Mouse (Mus musculus) forebrain, postnatal 0 days (tissue): Measurements from ENCODE around the gene Xirp1. TPM values are rescaled to one million over a fixed set of nuclear protein-coding genes. Genes with fewer than 3 reads are reported as not detected.

ENCODE experiments used
- ATAC-seq: fragments of 200-750 bp; cut with Nextera tagmentation; 2 replicates; pipeline ENCODE4 v1.8.0; 2017; ENCODE audit warnings: mild to moderate bottlenecking, moderate library complexity
- DNase-seq: peaks from one replicate; pipeline ENCODE4 v3.0.0-alpha.2; 2015
- H3K27ac ChIP-seq: fragments of 300-500 bp; sonication (generic); 2 replicates; pipeline ENCODE4 v1.5.1; 2014; ENCODE audit warnings: low read depth, mild to moderate bottlenecking, antibody characterized with exemption, low read length, moderate library complexity, mixed read lengths
- H3K27me3 ChIP-seq: fragments of 300-500 bp; sonication (generic); 2 replicates; pipeline ENCODE4 v1.6.1; 2014; ENCODE audit warnings: mild to moderate bottlenecking, low read length, mixed read lengths; ENCODE audit not compliant: insufficient read depth
- H3K36me3 ChIP-seq: fragments of 300-500 bp; sonication (generic); 2 replicates; pipeline ENCODE4 v1.6.1; 2014; ENCODE audit warnings: mild to moderate bottlenecking, moderate library complexity; ENCODE audit not compliant: insufficient read depth
- H3K4me1 ChIP-seq: fragments of 300-500 bp; sonication (generic); 2 replicates; pipeline ENCODE4 v1.6.1; 2014; ENCODE audit warnings: antibody characterized with exemption; ENCODE audit not compliant: insufficient read depth
- H3K4me2 ChIP-seq: fragments of 300-500 bp; sonication (generic); 2 replicates; pipeline ENCODE4 v1.6.1; 2014; ENCODE audit warnings: low read depth, mild to moderate bottlenecking, moderate library complexity
- H3K4me3 ChIP-seq: fragments of 300-500 bp; sonication (generic); 2 replicates; pipeline ENCODE4 v1.5.1; 2014; ENCODE audit warnings: low read depth, low read length, mixed read lengths
- H3K9ac ChIP-seq: fragments of 300-500 bp; sonication (generic); 2 replicates; pipeline ENCODE4 v1.6.1; 2014; ENCODE audit warnings: mild to moderate bottlenecking
- H3K9me3 ChIP-seq: fragments of 300-500 bp; sonication (generic); 2 replicates; pipeline ENCODE4 v1.6.1; 2016; ENCODE audit warnings: low read length
- CTCF ChIP-seq: sonication (generic); IDR thresholded peaks from 2 replicates; pipeline ENCODE4 v1.5.1; 2016; ENCODE audit warnings: antibody characterized with exemption, control low read depth, low read depth
- WGBS: fragments of 180-500 bp; shearing (Covaris S2); extraction: QIAGEN DNeasy Blood & Tissue Kit; methylation state at CpG from one replicate; pipeline ENCODE4 v1.1.7; 2014; 5-methylcytosine and 5-hydroxymethylcytosine counted together
- polyA plus RNA-seq: library from polyadenylated mRNA; unstranded; fragments of >200 nt; fragmentation: Nextera tagmentation; extraction: Ambion mirVana; gene quantifications from 2 replicates; pipeline ENCODE4 v1.2.1, GENCODE M21; 2015
- total RNA-seq: library from RNA; depleted of rRNA; stranded (reverse); fragments of >200 nt; gene quantifications from 2 replicates; pipeline ENCODE4 v1.2.3, GENCODE M21; 2014; rRNA removed

Gene Xirp1
- total RNA-seq, result not detected in 2 replicates
- not detected in 2 replicates for polyA plus RNA-seq

DNA sequence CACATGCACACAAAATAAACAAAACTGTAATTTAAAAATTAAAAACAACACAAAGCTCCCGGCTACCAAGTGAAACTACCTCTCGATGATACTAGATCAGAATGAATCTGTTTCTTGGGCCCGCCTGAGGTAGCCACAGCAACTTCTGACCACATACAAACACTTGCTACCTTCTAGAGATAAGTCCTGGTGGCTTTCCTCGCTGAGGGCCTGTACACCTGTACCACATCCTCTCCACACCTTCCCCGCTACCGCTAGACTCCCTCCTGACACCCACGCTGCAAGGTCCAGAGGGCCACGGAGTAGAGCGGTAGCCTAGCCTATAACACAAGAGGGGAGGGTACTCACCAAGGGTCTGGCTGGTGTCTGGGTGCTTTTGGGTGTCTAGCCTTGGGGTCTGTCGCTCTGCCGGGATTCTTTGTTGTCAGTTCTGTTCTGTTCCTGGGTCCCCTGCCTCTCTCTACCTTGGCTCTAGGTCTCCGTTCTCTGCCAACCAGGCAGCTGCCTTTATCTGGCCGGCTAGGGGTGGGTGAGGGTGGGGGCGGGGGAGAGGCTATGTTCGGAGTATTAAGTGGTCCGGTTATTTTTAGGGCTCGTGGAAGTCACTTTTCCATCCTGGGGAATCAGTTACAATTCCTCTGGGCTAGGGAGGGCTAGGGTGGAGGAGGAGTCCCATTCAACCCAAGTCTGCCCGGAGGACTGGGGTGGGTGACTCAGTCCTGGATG is at the start of gene Xirp1:
Gene Xirp1, minus strand, starts transcription at position 513 of the 726 bp plus-strand sequence.
- H3K27me3 ChIP-seq, result no peaks in the 10 kb centered on the region
- H3K4me3 ChIP-seq, result no peak within 1 kb of the TSS
- H3K36me3 ChIP-seq, result no peaks in the 10 kb centered on the region
- H3K4me1 ChIP-seq, result peaks cover 3% of the 10 kb centered on the region; the same call in 1 of the 2 replicates
- H3K27ac ChIP-seq, result no peak within 1 kb of the TSS
- H3K9me3 ChIP-seq, result no peaks in the 10 kb centered on the region
- ATAC-seq (no peak), DNase-seq (no peak)
- no peak within 1 kb of the TSS for H3K9ac ChIP-seq
- no peak for TF ChIP-seq CTCF
- H3K4me2 ChIP-seq, result no peak within 1 kb of the TSS
- WGBS, result 85% methylated on average over 18 of the region's 18 CpGs

DNA sequence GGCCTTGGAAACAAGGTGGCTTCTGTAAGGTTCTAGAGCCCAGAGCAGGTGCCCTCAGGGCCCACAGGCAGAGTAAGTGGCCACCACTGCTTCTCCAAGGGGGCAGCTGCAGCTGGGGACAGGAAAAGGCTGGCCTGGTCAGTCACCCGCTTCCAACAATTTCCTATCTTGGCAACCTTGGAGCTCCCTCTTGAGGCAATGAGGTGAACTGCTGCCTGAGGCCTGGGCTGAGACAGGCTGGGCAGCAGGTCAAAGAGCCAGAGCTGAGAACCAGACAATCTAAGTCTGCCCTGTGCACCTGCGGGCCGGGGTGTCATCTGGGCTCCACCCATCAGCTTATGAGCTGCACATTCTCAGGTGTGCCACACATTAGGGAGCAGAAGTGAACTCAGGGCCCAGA is 49.8 kb upstream of the Xirp1 start:
- TF ChIP-seq CTCF, result peak; percentile 84
- Histone ChIP-seq H3K9ac (no peak overlapping the region), H3K27me3 (no peaks in the 10 kb centered on the region), H3K4me2 (no peak overlapping the region), H3K4me1 (no peaks in the 10 kb centered on the region), H3K4me3 (no peak overlapping the region), H3K36me3 (no peaks in the 10 kb centered on the region), H3K27ac (no peak overlapping the region), H3K9me3 (no peaks in the 10 kb centered on the region)
- no peak for ATAC-seq
- peak; percentile 66 for DNase-seq
- 25% methylated on average over 3 of the region's 3 CpGs for WGBS

DNA sequence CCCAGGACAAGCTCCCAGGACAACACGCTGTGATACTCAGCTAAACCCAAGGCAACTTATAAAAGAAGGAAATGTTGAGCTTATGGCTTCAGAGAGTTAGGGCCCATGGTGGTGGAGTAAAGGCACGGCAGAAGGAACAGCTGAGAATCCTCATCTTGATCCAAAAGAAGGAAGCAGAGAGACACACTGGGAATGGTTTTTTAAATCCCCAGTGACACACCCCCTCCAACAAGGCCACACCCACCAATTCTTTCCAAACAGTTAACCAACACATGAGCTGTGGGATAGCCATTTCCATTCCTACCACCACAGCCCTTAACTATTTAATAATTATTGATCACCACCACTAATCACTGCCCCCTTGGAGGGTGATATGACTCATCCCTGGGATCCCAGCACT is 47.9 kb upstream of the Xirp1 start:
- Histone ChIP-seq H3K4me3 (no peak overlapping the region), H3K27me3 (no peaks in the 10 kb centered on the region), H3K9ac (no peak overlapping the region), H3K9me3 (no peaks in the 10 kb centered on the region), H3K27ac (no peak overlapping the region), H3K36me3 (no peaks in the 10 kb centered on the region), H3K4me2 (no peak overlapping the region), H3K4me1 (no peaks in the 10 kb centered on the region)
- TF ChIP-seq CTCF, result no peak
- ATAC-seq (no peak), DNase-seq (no peak)
- 78% methylated on average over 2 of the region's 2 CpGs for WGBS

DNA sequence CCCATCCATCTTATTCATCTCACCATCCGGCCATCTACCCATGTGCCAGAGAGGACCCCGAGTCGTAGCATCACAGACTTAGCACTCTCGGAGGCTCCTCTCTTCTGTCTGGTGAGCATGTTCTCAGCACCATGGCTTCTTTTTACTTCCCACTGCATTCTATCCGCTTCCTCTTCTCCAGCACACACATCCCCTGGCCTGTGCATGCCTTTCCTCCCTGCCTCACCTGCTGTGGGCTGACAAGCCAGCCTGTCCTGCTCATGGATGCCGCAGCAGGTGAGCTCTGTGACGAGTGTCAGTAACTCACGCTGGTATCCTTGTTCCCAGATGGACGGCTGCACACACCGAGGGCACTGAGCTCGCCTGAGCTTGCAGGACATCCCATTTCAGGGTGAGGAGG is 46.4 kb upstream of the Xirp1 start, which contains the start of gene Cx3cr1:
Gene Cx3cr1, minus strand, starts transcription at position 101 of the 400 bp plus-strand sequence.
- Histone ChIP-seq H3K9me3 (no peaks in the 10 kb centered on the region), H3K9ac (no peak within 1 kb of the TSS), H3K27me3 (no peaks in the 10 kb centered on the region), H3K27ac (no peak within 1 kb of the TSS), H3K4me2 (no peak within 1 kb of the TSS), H3K4me1 (no peaks in the 10 kb centered on the region), H3K4me3 (no peak within 1 kb of the TSS), H3K36me3 (no peaks in the 10 kb centered on the region)
- DNase-seq, result no peak
- WGBS, result 87% methylated on average over 11 of the region's 11 CpGs
- ATAC-seq, result no peak
- no peak for TF ChIP-seq CTCF

DNA sequence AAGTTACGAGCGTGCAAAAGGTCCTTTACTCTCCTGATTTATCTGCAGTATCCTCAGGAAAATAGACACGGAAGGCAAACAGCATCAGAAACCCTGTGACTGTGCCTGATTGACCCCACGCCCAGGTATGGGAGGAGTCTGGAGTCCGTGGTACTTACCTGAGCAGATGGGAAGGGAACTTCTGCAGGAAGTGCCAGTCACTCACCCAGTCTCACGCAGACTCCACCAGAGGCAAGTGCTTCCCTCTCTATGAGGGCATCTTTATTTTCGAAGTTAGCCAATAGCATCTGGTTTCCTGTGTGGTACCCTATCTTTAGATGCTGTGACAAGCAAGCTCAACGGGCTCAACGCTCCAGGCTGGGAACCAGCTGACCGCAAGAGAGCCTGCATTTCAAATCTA is 44.6 kb upstream of the Xirp1 start:
- no peak for DNase-seq
- ATAC-seq, result no peak
- 69% methylated on average over 10 of the region's 10 CpGs for WGBS
- H3K27me3 ChIP-seq, result no peaks in the 10 kb centered on the region
- H3K4me2 ChIP-seq, result no peak overlapping the region
- H3K4me3 ChIP-seq, result no peak overlapping the region
- H3K36me3 ChIP-seq, result no peaks in the 10 kb centered on the region
- H3K4me1 ChIP-seq, result no peaks in the 10 kb centered on the region
- H3K9me3 ChIP-seq, result no peaks in the 10 kb centered on the region
- no peak overlapping the region for H3K9ac ChIP-seq
- TF ChIP-seq CTCF, result no peak
- no peak overlapping the region for H3K27ac ChIP-seq

DNA sequence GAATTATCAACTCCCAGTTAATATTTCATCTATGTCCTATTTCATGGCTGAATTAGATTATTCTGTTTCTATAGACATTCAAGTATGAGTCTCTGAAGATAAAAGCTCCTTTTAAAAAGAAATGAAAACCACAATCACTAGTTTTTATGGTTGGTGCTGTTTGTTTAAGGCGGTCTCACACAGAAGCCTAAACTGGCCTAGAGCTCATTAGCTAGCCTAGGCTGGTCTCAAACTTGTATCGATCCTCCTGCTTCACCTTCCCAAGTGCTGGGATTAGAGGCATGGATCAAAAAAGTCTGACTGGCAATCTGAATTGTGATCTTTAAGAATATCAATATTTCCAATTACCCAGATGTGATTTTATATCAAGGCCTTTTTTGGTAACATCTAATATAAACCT is 44.2 kb upstream of the Xirp1 start:
- DNase-seq (no peak), ATAC-seq (no peak)
- no peak overlapping the region for H3K9ac ChIP-seq
- H3K4me1 ChIP-seq, result no peaks in the 10 kb centered on the region
- H3K27ac ChIP-seq, result no peak overlapping the region
- no peak overlapping the region for H3K4me3 ChIP-seq
- TF ChIP-seq CTCF, result no peak
- H3K27me3 ChIP-seq, result no peaks in the 10 kb centered on the region
- H3K4me2 ChIP-seq, result no peak overlapping the region
- no peaks in the 10 kb centered on the region for H3K36me3 ChIP-seq
- H3K9me3 ChIP-seq, result no peaks in the 10 kb centered on the region
- WGBS, result 93% methylated on average over 2 of the region's 2 CpGs

DNA sequence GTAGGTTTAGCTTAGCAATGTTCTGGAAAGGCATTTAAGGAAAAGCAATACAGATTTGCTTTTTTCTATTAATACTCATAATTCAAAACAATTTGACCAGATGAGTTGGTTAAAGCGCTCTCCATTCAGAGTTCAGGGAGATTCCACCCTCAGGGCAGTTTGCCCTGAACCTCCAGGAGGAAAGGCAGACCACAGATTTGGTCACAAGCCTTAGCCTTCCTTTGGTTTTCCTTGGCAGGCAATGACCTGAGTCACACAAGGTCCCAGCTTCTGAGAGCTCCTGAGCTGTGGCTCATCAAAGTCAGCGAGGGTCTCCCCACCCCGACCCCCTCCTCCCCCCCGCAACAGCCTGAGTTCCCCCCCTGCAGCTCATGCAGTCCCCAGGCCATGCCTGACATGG is 40.9 kb upstream of the Xirp1 start:
- no peak for ATAC-seq
- no peaks in the 10 kb centered on the region for H3K9me3 ChIP-seq
- H3K4me3 ChIP-seq, result no peak overlapping the region
- H3K9ac ChIP-seq, result no peak overlapping the region
- no peaks in the 10 kb centered on the region for H3K36me3 ChIP-seq
- H3K27me3 ChIP-seq, result no peaks in the 10 kb centered on the region
- DNase-seq, result no peak
- H3K4me1 ChIP-seq, result no peaks in the 10 kb centered on the region
- TF ChIP-seq CTCF, result no peak
- 84% methylated on average over 4 of the region's 4 CpGs for WGBS
- no peak overlapping the region for H3K4me2 ChIP-seq
- no peak overlapping the region for H3K27ac ChIP-seq
